Mouse (Mus musculus) erythroblast, embryonic 14.5 days (primary cell): Measurements from ENCODE around the gene Scd3. TPM values are rescaled to one million over a fixed set of nuclear protein-coding genes. Genes with fewer than 3 reads are reported as not detected.

Source experiments
- H3K27me3 ChIP-seq: 2 replicates; pipeline ENCODE4 v1.6.1; 2012; ENCODE audit warnings: inconsistent platforms; ENCODE audit not compliant: control insufficient read depth
- H3K36me3 ChIP-seq: 2 replicates; pipeline ENCODE4 v1.6.1; 2012; ENCODE audit warnings: mild to moderate bottlenecking, inconsistent platforms; ENCODE audit not compliant: control insufficient read depth
- H3K4me1 ChIP-seq: 2 replicates; pipeline ENCODE4 v1.6.1; 2012; ENCODE audit warnings: inconsistent platforms; ENCODE audit not compliant: control insufficient read depth
- H3K4me3 ChIP-seq: replicated peaks from 2 replicates; pipeline ENCODE3; 2012; ENCODE audit warnings: moderate library complexity, mild to moderate bottlenecking, inconsistent platforms
- H3K9me3 ChIP-seq: 2 replicates; pipeline ENCODE4 v1.6.1; 2012; ENCODE audit warnings: low read length, inconsistent platforms, mixed read lengths; ENCODE audit not compliant: control insufficient read depth
- GATA1 ChIP-seq: IDR thresholded peaks from 2 replicates; pipeline ENCODE4 v1.6.1; 2012; ENCODE audit warnings: low read length, inconsistent platforms, mixed read lengths
- TAL1 ChIP-seq: IDR thresholded peaks from 3 replicates; pipeline ENCODE4 v1.6.1; 2012; ENCODE audit warnings: low read length, inconsistent platforms, mixed read lengths
- polyA plus RNA-seq: library from polyadenylated mRNA; stranded (reverse); fragments of >175 nt; gene quantifications from 2 replicates; pipeline ENCODE4 v1.2.3, GENCODE M21; 2012

Scd3 gene
- polyA plus RNA-seq, result not detected in 2 replicates

DNA sequence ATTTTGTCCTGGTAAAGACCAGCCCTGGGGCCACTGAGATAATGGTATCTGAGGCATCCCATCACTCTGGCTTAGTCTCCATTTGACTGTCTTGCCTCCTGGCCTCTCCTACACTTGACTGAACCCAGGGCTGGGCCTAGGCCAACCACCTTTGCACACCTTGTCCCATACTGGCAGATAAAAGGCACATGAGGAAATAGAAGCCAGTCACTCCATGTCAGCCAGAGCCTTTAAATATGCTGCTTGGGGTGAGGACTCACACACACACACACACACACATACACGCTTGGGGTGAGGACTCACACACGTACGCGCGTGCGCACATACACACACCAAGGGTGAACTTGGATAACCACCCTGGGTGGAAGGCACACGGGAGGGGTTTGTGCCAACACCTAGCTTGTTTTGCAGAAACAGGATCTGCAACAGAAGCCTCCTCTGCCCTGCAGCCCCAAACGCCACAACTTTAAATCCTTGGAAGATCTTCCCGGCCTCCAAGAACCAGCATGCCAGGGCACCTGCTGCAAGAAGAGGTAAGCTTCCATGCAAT lies at the start of gene Scd3:
Gene Scd3 (plus strand): TSS at position 255 of the 550 bp plus-strand sequence.
- no peaks in the 10 kb centered on the region for H3K36me3 ChIP-seq
- TF ChIP-seq TAL1, result no peak
- TF ChIP-seq GATA1, result no peak

GRCm38 (mm10) chr19:44153781-44154180 lies 49.3 kb upstream of the Scd3 start:
- Histone ChIP-seq H3K4me3 (no peak overlapping the region), H3K36me3 (no peaks in the 10 kb centered on the region), H3K9me3 (no peaks in the 10 kb centered on the region), H3K4me1 (no peaks in the 10 kb centered on the region), H3K27me3 (peaks cover 25% of the 10 kb centered on the region)
- TF ChIP-seq TAL1 (no peak), GATA1 (no peak)

More for the DNA sequence above, at the start of gene Scd3:
- no peaks in the 10 kb centered on the region for H3K27me3 ChIP-seq
- no peak within 1 kb of the TSS for H3K4me3 ChIP-seq
- no peaks in the 10 kb centered on the region; the same call in 1 of the 2 replicates for H3K4me1 ChIP-seq
- no peaks in the 10 kb centered on the region for H3K9me3 ChIP-seq

GRCm38 (mm10) chr19:44157005-44157404 lies 46.1 kb upstream of the Scd3 start:
- Histone ChIP-seq H3K27me3 (peaks cover 14% of the 10 kb centered on the region), H3K4me3 (no peak overlapping the region)
- no peak for TF ChIP-seq GATA1
- no peak for TF ChIP-seq TAL1

DNA sequence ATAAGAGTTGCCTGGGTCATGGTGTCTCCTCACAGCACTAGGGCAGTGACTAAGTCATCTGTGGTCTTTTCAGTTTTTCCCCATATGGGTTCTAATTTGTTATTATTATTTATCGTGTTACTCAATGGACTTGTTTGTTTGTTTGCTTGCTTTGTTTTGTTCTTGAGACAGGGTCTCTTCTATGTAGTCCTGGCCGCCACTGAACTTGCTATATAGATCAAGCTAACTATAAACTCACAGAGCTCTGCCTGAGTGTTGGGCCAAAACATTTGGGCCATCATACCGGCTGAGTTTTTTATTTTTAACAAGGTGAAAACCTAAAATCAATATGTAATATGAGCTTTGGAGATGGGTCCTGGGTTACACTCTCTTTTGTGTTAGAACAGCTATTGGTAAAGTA lies 43.7 kb upstream of the Scd3 start:
- Histone ChIP-seq H3K4me3 (no peak overlapping the region), H3K4me1 (no peaks in the 10 kb centered on the region), H3K36me3 (no peaks in the 10 kb centered on the region), H3K27me3 (peaks cover 12% of the 10 kb centered on the region), H3K9me3 (no peaks in the 10 kb centered on the region)
- no peak for TF ChIP-seq GATA1
- no peak for TF ChIP-seq TAL1

More at GRCm38 (mm10) chr19:44157005-44157404, 46.1 kb upstream of the Scd3 start:
- Histone ChIP-seq H3K36me3 (no peaks in the 10 kb centered on the region), H3K4me1 (no peaks in the 10 kb centered on the region), H3K9me3 (no peaks in the 10 kb centered on the region)

DNA sequence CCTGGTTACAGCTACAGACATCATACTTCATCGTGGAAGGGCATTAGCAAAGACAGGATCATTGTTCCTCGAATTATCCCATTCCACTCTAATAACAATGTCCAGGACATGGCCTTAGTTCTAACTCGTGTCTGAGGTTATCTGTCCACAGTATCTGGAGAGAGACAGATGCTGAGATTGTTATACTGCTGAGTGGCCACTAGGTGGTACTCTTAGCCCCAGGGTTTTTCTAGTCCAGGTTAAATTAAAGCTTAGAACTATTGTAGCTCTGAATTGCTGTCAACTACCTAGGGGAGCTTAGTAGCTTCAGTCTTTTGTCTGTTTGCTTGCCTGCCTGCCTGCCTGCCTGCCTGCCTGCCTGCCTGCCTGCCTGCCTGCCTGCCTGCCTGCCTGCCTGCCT lies 41.6 kb upstream of the Scd3 start:
- TF ChIP-seq TAL1 (no peak), GATA1 (no peak; the same call in 1 of the 2 replicates)
- Histone ChIP-seq H3K4me1 (no peaks in the 10 kb centered on the region), H3K27me3 (peaks cover 7% of the 10 kb centered on the region), H3K9me3 (no peaks in the 10 kb centered on the region), H3K36me3 (no peaks in the 10 kb centered on the region), H3K4me3 (no peak overlapping the region)

GRCm38 (mm10) chr19:44174835-44175234 lies 28.2 kb upstream of the Scd3 start:
- H3K36me3 ChIP-seq, result no peaks in the 10 kb centered on the region
- H3K4me1 ChIP-seq, result no peaks in the 10 kb centered on the region
- TF ChIP-seq TAL1, result no peak
- TF ChIP-seq GATA1, result no peak
- H3K27me3 ChIP-seq, result no peaks in the 10 kb centered on the region; the same call in 1 of the 2 replicates
- no peaks in the 10 kb centered on the region for H3K9me3 ChIP-seq
- H3K4me3 ChIP-seq, result no peak overlapping the region

DNA sequence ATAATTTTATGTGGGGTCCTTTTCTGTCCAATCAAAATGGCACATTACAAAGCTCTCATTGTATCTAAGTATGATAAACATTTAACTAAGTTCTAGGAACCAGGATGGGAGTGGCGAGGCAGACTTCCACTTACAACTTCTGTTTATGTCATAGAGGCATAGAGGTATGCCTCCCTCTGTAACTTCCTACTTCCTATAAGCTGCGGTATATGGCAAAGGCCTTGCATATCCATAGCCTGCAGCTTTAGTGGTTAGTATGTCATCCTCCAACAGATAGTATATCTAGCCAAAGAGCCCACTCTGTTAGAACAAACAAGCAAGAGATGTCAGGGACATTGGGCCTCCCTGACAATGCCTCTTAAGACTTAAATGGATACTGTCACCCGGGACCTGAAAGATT lies 26.3 kb upstream of the Scd3 start:
- Histone ChIP-seq H3K4me1 (no peaks in the 10 kb centered on the region), H3K36me3 (no peaks in the 10 kb centered on the region), H3K9me3 (no peaks in the 10 kb centered on the region), H3K27me3 (no peaks in the 10 kb centered on the region; the same call in 1 of the 2 replicates), H3K4me3 (no peak overlapping the region)
- TF ChIP-seq TAL1 (no peak), GATA1 (no peak)

DNA sequence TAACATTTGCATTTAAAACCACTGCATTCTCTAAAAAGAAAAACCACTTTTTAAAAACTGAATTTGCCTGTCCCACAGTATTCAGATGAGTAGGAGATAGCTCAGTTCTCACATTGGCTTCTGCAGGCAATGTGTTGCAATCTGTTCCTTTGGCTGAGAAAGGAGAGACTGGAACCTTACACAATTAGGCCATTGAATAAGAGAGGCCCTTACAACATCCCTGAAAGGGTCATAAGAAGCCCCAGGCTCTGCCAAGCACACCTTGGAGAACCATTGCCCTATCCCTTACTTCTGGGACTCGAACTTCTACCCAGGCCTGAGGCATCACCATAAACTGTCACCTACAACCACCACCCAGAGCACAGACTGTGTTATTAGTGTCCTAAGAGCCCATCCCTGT lies 22.6 kb upstream of the Scd3 start:
- Histone ChIP-seq H3K9me3 (no peaks in the 10 kb centered on the region), H3K4me1 (no peaks in the 10 kb centered on the region), H3K36me3 (no peaks in the 10 kb centered on the region), H3K4me3 (no peak overlapping the region), H3K27me3 (no peaks in the 10 kb centered on the region)
- TF ChIP-seq GATA1, result no peak
- no peak for TF ChIP-seq TAL1

- H3K4me1 ChIP-seq, result no peaks in the 10 kb centered on the region
Measured at GRCm38 (mm10) chr19:44183968-44184367, 19.1 kb upstream of the Scd3 start.

GRCm38 (mm10) chr19:44189056-44189455 lies 14.0 kb upstream of the Scd3 start:
- TF ChIP-seq GATA1 (no peak), TAL1 (no peak)
- Histone ChIP-seq H3K9me3 (no peaks in the 10 kb centered on the region), H3K36me3 (no peaks in the 10 kb centered on the region), H3K27me3 (peaks cover 3% of the 10 kb centered on the region; the same call in 1 of the 2 replicates), H3K4me3 (no peak overlapping the region), H3K4me1 (no peaks in the 10 kb centered on the region)

More at GRCm38 (mm10) chr19:44183968-44184367, 19.1 kb upstream of the Scd3 start:
- Histone ChIP-seq H3K9me3 (no peaks in the 10 kb centered on the region), H3K4me3 (no peak overlapping the region), H3K27me3 (no peaks in the 10 kb centered on the region), H3K36me3 (no peaks in the 10 kb centered on the region)
- no peak for TF ChIP-seq GATA1
- TF ChIP-seq TAL1, result no peak
